Mouse (Mus musculus): ENCODE data around the gene Krt90. TPM values are rescaled to one million over a fixed set of nuclear protein-coding genes. Genes with fewer than 3 reads are reported as not detected.
"Not testable (repeated sequence)": the region's sequence is repeated elsewhere in the genome, so short reads cannot be mapped to it uniquely, and the experiment has no call there.

Gene Krt90
- polyA plus RNA-seq, 1 experiment from 2014 or later = not detected

- Histone ChIP-seq H3K9me3 (replicated peaks) (no peaks in the 10 kb centered on the region), H3K4me3 (replicated peaks) (no peak overlapping the region), H3K4me1 (replicated peaks) (no peaks in the 10 kb centered on the region), H3K27ac (replicated peaks) (no peak overlapping the region), H3K36me3 (replicated peaks) (no peaks in the 10 kb centered on the region), H3K9ac (no peak overlapping the region), H3K27me3 (peaks cover 8% of the 10 kb centered on the region), H3K4me2 (no peak overlapping the region)
- no peak for ATAC-seq (ENCODE audit: insufficient read depth)
- WGBS (ENCODE audit: insufficient replicate concordance) = 63% methylated on average over 8 of the region's 8 CpGs
Measured at GRCm38 (mm10) chr15:101552188-101552587, 10.6 kb downstream of the Krt90 start.

- no peak within 1 kb of the TSS for H3K27ac ChIP-seq (replicated peaks)
- H3K4me2 ChIP-seq = no peak within 1 kb of the TSS
- no peaks in the 10 kb centered on the region for H3K36me3 ChIP-seq (replicated peaks)
- no peaks in the 10 kb centered on the region for H3K4me1 ChIP-seq (replicated peaks)
- WGBS (ENCODE audit: insufficient replicate concordance) = 72% methylated on average over 7 of the region's 7 CpGs
- no peak within 1 kb of the TSS for H3K4me3 ChIP-seq (replicated peaks)
- no peak for ATAC-seq (ENCODE audit: insufficient read depth)
- peaks cover 8% of the 10 kb centered on the region for H3K27me3 ChIP-seq
- H3K9me3 ChIP-seq (replicated peaks) = no peaks in the 10 kb centered on the region
- no peak within 1 kb of the TSS for H3K9ac ChIP-seq
Measured at GRCm38 (mm10) chr15:101550567-101550966, 12.2 kb downstream of the Krt90 start, which contains the start of gene Krt82. Krt82 (minus strand) TSS chr15:101550667.

- Histone ChIP-seq H3K36me3 (replicated peaks) (no peaks in the 10 kb centered on the region), H3K27ac (replicated peaks) (no peak overlapping the region), H3K27me3 (no peaks in the 10 kb centered on the region), H3K4me2 (no peak overlapping the region), H3K9me3 (replicated peaks) (no peaks in the 10 kb centered on the region), H3K4me1 (replicated peaks) (no peaks in the 10 kb centered on the region), H3K4me3 (replicated peaks) (no peak overlapping the region), H3K9ac (no peak overlapping the region)
- no peak for ATAC-seq (ENCODE audit: insufficient read depth)
- WGBS (ENCODE audit: insufficient replicate concordance) = 54% methylated on average over 3 of the region's 3 CpGs
Measured at GRCm38 (mm10) chr15:101544478-101544877, 18.3 kb downstream of the Krt90 start.

- Histone ChIP-seq H3K9ac (no peak overlapping the region), H3K27ac (replicated peaks) (no peak overlapping the region), H3K36me3 (replicated peaks) (no peaks in the 10 kb centered on the region), H3K4me3 (replicated peaks) (no peak overlapping the region), H3K27me3 (no peaks in the 10 kb centered on the region), H3K4me1 (replicated peaks) (no peaks in the 10 kb centered on the region), H3K4me2 (no peak overlapping the region), H3K9me3 (replicated peaks) (no peaks in the 10 kb centered on the region)
- ATAC-seq (ENCODE audit: insufficient read depth) = no peak
- 47% methylated on average over 9 of the region's 9 CpGs for whole genome bisulfite sequencing (ENCODE audit: insufficient replicate concordance)
Measured at GRCm38 (mm10) chr15:101542543-101542942, 20.2 kb downstream of the Krt90 start.

- no peak overlapping the region for H3K4me2 ChIP-seq
- H3K4me3 ChIP-seq (replicated peaks) = no peak overlapping the region
- 53% methylated on average over 4 of the region's 4 CpGs for WGBS (ENCODE audit: insufficient replicate concordance)
- H3K4me1 ChIP-seq (replicated peaks) = no peaks in the 10 kb centered on the region
- H3K36me3 ChIP-seq (replicated peaks) = no peaks in the 10 kb centered on the region
- no peaks in the 10 kb centered on the region for H3K27me3 ChIP-seq
- ATAC-seq (ENCODE audit: insufficient read depth) = no peak
- no peak overlapping the region for H3K27ac ChIP-seq (replicated peaks)
- H3K9ac ChIP-seq = no peak overlapping the region
- H3K9me3 ChIP-seq (replicated peaks) = no peaks in the 10 kb centered on the region
Measured at GRCm38 (mm10) chr15:101538580-101538900, 24.2 kb downstream of the Krt90 start.

- no peak overlapping the region for H3K4me3 ChIP-seq (replicated peaks)
- H3K36me3 ChIP-seq (replicated peaks) = no peaks in the 10 kb centered on the region
- H3K27me3 ChIP-seq = no peaks in the 10 kb centered on the region
- no peak overlapping the region for H3K4me2 ChIP-seq
- H3K27ac ChIP-seq (replicated peaks) = no peak overlapping the region
- WGBS (ENCODE audit: insufficient replicate concordance) = 31% methylated on average over 7 of the region's 7 CpGs
- H3K4me1 ChIP-seq (replicated peaks) = no peaks in the 10 kb centered on the region
- H3K9me3 ChIP-seq (replicated peaks) = no peaks in the 10 kb centered on the region
- ATAC-seq (ENCODE audit: insufficient read depth) = no peak
- no peak overlapping the region for H3K9ac ChIP-seq
Measured at GRCm38 (mm10) chr15:101537864-101538579, 24.7 kb downstream of the Krt90 start.

- H3K27me3 ChIP-seq = no peaks in the 10 kb centered on the region
- H3K4me3 ChIP-seq (replicated peaks) = no peak overlapping the region
- H3K4me1 ChIP-seq (replicated peaks) = no peaks in the 10 kb centered on the region
- no peaks in the 10 kb centered on the region for H3K36me3 ChIP-seq (replicated peaks)
- H3K9me3 ChIP-seq (replicated peaks) = no peaks in the 10 kb centered on the region
- WGBS (ENCODE audit: insufficient replicate concordance) = 32% methylated on average over 9 of the region's 9 CpGs
- H3K4me2 ChIP-seq = no peak overlapping the region
- no peak overlapping the region for H3K9ac ChIP-seq
- H3K27ac ChIP-seq (replicated peaks) = no peak overlapping the region
- ATAC-seq (ENCODE audit: insufficient read depth) = no peak
Measured at GRCm38 (mm10) chr15:101536054-101536850, 26.5 kb downstream of the Krt90 start.

GRCm38 (mm10) chr15:101532720-101533119, 30.0 kb downstream of the Krt90 start, which contains the start of gene Krt84:
Krt84 (minus strand) TSS chr15:101532820.
- Histone ChIP-seq H3K27me3 (no peaks in the 10 kb centered on the region), H3K36me3 (replicated peaks) (no peaks in the 10 kb centered on the region), H3K4me1 (replicated peaks) (no peaks in the 10 kb centered on the region), H3K4me2 (no peak within 1 kb of the TSS), H3K4me3 (replicated peaks) (no peak within 1 kb of the TSS), H3K9me3 (replicated peaks) (no peaks in the 10 kb centered on the region), H3K27ac (replicated peaks) (no peak within 1 kb of the TSS), H3K9ac (no peak within 1 kb of the TSS)
- no peak for ATAC-seq (ENCODE audit: insufficient read depth)
- 69% methylated on average over 7 of the region's 7 CpGs for WGBS (ENCODE audit: insufficient replicate concordance)

GRCm38 (mm10) chr15:101522556-101523232, 40.1 kb downstream of the Krt90 start:
- no peak for ATAC-seq (ENCODE audit: insufficient read depth)
- no peaks in the 10 kb centered on the region for H3K9me3 ChIP-seq (replicated peaks)
- no peak overlapping the region for H3K9ac ChIP-seq
- H3K4me3 ChIP-seq (replicated peaks) = no peak overlapping the region
- no peaks in the 10 kb centered on the region for H3K4me1 ChIP-seq (replicated peaks)
- H3K27ac ChIP-seq (replicated peaks) = no peak overlapping the region
- H3K36me3 ChIP-seq (replicated peaks) = no peaks in the 10 kb centered on the region
- peaks cover 3% of the 10 kb centered on the region; the same call in 1 of the 2 replicates for H3K27me3 ChIP-seq
- no peak overlapping the region for H3K4me2 ChIP-seq
- 35% methylated on average over 4 of the region's 4 CpGs for WGBS (ENCODE audit: insufficient replicate concordance)

- H3K4me2 ChIP-seq = no peak overlapping the region
- peaks cover 3% of the 10 kb centered on the region; the same call in 1 of the 2 replicates for H3K27me3 ChIP-seq
- no peak overlapping the region for H3K9ac ChIP-seq
- H3K36me3 ChIP-seq (replicated peaks) = no peaks in the 10 kb centered on the region
- 1% methylated on average over 2 of the region's 2 CpGs for WGBS (ENCODE audit: insufficient replicate concordance)
- no peak for ATAC-seq (ENCODE audit: insufficient read depth)
- H3K27ac ChIP-seq (replicated peaks) = no peak overlapping the region
- no peak overlapping the region for H3K4me3 ChIP-seq (replicated peaks)
- no peaks in the 10 kb centered on the region for H3K4me1 ChIP-seq (replicated peaks)
- H3K9me3 ChIP-seq (replicated peaks) = no peaks in the 10 kb centered on the region
Measured at GRCm38 (mm10) chr15:101519792-101520191, 43.0 kb downstream of the Krt90 start.

GRCm38 (mm10) chr15:101517161-101517560, 45.6 kb downstream of the Krt90 start, which contains the start of gene Gm49425:
Gm49425 (minus strand) TSS chr15:101517261.
- H3K4me1 ChIP-seq (replicated peaks); H3K9me3 ChIP-seq (replicated peaks); H3K4me2 ChIP-seq; ATAC-seq (ENCODE audit: insufficient read depth); H3K36me3 ChIP-seq (replicated peaks); H3K9ac ChIP-seq; H3K27ac ChIP-seq (replicated peaks); H3K27me3 ChIP-seq; H3K4me3 ChIP-seq (replicated peaks): not testable (repeated sequence)
- WGBS (ENCODE audit: insufficient replicate concordance) = 30% methylated on average over 2 of the region's 2 CpGs
